Mouse (Mus musculus) megakaryocyte, embryonic 14.5 days (primary cell): ENCODE data around the gene A830018L16Rik.

Experiments used
- FLI1 ChIP-seq: IDR thresholded peaks from 2 replicates; pipeline ENCODE4 v1.6.1; 2012; ENCODE audit warnings: low read length, inconsistent platforms, mixed read lengths
- GATA1 ChIP-seq: IDR thresholded peaks from 3 replicates; pipeline ENCODE4 v1.6.1; 2012; ENCODE audit warnings: mixed read lengths, low read length, inconsistent platforms, borderline replicate concordance

DNA sequence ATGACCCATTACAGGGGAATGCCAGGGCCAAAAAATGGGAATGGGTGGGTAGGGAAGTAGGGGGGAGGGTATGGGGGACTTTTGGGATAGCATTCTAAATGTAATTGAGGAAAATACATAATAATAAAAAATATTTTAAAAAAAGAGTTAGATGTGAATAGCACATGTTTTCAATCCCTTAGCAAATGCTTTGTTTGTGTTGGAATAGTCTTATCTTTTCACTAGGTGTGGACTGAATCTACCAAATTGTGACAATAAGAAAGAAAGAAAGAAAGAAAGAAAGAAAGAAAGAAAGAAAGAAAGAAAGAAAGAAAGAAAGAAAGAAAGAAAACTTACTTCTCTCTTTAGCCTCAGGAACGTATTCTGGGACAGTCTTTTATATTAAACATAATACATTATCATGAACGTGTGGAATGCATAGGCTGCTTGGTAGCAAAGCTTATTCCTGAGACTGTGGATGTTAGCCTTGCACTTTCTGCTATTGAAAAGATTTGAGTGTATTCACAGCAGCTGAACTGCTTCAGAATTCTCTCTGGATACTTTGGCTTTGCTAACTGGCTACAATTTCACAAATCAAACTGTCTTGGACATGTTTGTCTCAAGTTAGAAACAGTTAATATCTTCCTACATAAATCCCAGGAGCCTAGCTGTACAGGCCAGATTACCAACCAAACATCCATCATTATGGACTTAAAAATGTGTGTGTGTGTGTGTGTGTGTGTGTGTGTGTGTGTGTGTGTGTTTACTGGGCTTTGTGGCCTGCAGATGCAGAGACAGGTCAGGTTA is 545.7 kb downstream of the A830018L16Rik start:
- TF ChIP-seq GATA1 (no peak), FLI1 (no peak)
